Mouse (Mus musculus) kidney, adult 8-10 months (tissue): ENCODE measurements at regions not wholly inside any gene's neighbourhood (a gene's known extent, or its start where the extent isn't known, plus 50 kb on each side); places are given as distances from the start of the nearest gene placed in this dataset.

Experiments
- DNase-seq, 2 experiments: peaks; one replicate each; pipeline ENCODE4 v3.0.0; 2022

- DNase-seq: no peak
These were observed 205.2 kb upstream of the Fam92a start for GRCm38 (mm10) chr4:12376797-12377570.

DNA sequence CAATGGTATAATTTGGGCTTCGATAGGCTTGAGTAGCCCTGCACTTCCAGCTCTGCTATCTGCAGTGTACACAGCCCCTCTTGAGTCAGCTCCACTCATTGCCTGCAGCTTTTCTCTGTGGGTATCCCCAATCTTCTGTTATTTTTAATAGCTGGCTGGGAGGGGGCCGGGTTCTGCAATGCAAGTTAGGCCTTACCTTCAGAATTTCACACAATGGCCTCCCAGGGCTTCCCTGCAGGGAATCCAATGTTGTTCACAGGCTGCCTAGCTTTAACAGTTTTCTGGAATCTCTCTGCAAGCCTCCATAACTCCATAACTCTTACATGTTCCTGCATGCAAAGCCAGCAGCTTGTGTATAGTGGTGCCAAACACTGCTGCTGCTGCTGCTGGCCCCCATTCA is 197.7 kb upstream of the Fam92a start:
- no peak for DNase-seq

- no peak for DNase-seq
These were observed 185.3 kb upstream of the Fam92a start for GRCm38 (mm10) chr4:12356992-12357634.

GRCm38 (mm10) chr4:12353337-12353856 is 181.6 kb upstream of the Fam92a start:
- no peak for DNase-seq

DNA sequence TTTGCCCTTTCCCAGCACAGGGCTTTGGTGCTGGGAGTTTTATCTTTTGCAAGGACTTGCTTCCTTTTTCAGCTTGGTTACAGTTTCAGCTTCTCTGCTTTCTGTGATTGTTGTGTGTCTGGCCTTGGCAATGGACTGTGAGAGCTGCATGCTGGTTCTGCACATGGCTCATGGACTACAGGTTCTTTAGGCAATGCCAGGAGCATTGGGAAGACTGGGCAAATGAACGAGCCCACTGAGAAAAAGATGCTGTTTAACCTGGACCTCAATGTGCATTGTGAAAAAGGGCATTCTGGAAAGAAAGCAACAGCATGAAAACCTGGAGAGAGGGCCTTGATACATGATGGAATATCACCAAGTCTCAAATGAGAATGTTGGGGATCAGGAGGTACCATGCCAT is 167.4 kb upstream of the Fam92a start:
- DNase-seq: no peak

DNA sequence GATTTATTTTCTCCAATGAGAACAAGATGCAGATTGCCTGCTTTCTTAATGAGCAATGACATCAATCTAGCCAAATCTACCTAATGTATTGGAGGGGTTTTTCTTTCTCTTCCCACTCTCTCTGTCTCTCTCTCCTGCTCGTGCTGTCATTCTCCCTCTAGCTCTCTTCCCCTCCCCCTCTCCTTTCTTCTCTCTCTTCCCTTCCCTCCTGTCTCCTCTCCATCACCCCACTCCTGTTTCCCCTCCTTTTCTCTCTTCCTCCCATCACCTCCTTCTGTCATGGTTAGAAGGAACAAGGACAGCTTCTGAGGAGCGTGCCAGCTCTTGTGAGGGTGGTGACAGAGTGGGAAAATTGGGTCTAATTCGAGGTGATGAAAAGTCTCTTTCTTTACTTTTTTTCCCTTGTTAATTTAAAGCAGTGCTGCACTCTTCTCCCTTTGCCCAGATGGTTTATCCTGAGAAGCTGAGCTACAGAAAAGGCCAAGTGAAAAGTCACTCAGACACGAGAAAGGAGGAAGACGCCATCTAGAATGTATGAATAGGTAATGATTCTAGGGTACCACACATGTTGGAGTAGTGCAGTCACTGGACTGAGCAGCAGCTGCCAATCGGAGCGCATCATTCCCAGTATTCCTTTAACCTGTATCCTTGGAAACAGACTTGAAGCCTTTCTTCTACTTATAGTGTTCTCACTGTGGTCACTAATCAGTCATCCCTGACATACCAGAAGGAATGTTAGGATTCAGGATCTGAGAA is 163.2 kb upstream of the Fam92a start:
- DNase-seq: no peak

GRCm38 (mm10) chr4:12334429-12334828 is 162.6 kb upstream of the Fam92a start:
- DNase-seq: no peak

- no peak for DNase-seq
These were observed 144.2 kb upstream of the Fam92a start for GRCm38 (mm10) chr4:12316024-12316423.

DNA sequence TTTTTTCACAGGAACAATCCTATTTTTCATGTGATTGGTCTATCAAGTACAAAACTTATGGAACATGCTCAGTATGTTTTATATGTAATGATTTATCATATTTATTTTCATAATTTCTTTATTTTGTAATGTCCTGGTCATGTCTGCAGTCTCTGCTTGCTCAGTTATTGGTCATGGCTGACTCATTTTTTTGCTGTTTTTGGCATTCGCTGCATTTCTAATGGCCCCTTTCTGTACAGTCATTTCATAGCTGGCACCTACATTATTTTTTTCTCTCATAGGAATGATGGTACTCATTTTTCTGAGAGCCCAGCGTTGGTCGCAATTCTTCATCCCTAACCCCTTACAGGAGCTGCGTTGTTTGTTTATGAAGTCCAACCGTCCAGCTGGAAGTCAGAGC is 136.5 kb upstream of the Fam92a start:
- no peak for DNase-seq

- DNase-seq: no peak
These were observed 135.1 kb upstream of the Fam92a start for GRCm38 (mm10) chr4:12306618-12307565.

GRCm38 (mm10) chr4:12287079-12287686 is 115.4 kb upstream of the Fam92a start:
- no peak for DNase-seq

GRCm38 (mm10) chr4:12286391-12286790 is 114.6 kb upstream of the Fam92a start:
- DNase-seq: no peak

DNA sequence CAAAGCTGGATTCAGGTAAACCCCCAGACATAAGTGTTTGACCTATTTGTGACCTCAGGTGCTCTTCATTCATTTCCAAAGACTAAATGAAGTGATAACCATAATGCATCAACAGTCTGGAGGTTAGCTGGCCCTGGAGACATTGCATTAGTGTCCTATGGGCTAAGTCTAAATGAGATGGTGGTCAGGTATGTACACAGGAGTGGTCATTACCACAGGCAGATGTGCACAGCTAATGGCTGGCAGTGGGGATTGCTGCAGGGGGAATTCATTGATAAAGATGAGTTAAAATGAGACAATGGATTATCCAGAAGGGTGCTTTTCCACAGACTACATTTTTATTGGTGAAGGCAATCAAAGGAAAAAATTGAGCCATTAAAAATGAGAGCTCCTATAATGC is 114.2 kb upstream of the Fam92a start:
- no peak for DNase-seq

- DNase-seq: no peak
These were observed 106.1 kb upstream of the Fam92a start for GRCm38 (mm10) chr4:12277949-12278348.

- DNase-seq: no peak
These were observed 101.6 kb upstream of the Fam92a start for GRCm38 (mm10) chr4:12273369-12273768.

- DNase-seq: no peak
These were observed 101.1 kb upstream of the Fam92a start for GRCm38 (mm10) chr4:12272914-12273313.

DNA sequence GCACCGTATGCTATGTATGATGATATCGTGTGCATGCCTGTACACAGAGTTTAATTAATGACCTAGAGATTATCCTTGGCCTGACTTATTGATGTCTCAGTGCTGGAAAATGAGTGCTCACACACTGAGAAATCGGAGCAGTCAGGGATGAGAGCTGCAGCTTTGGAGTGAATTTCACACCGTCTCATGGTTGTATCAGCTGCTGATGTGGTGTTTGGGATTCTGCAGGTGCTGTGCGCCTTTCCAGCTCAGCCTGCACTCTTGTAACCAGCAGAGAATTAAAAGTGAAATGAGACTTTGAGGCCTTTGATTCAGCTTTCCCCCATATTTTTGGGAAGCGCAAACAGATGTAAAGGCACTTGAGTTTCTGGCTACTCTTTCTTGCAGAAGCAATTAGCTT is 100.6 kb upstream of the Fam92a start:
- no peak for DNase-seq

DNA sequence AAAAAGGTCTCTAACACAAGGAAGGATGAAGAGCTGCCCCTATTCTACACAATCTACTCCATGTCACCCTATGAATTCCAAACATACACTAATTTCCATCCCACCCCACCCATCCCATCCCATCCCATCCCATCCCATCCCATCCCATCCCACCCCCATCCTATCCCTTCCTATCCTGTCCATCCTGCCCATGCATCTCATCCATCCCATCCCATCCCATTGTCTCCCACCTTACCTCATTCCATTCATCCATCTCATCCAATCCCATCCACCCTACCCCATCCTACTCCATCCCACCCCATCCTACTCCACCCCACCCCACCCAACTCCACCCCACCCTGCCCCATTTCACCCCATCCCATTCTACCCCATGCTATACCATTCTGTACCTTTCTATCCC is 91.9 kb upstream of the Fam92a start:
- no peak for DNase-seq

DNA sequence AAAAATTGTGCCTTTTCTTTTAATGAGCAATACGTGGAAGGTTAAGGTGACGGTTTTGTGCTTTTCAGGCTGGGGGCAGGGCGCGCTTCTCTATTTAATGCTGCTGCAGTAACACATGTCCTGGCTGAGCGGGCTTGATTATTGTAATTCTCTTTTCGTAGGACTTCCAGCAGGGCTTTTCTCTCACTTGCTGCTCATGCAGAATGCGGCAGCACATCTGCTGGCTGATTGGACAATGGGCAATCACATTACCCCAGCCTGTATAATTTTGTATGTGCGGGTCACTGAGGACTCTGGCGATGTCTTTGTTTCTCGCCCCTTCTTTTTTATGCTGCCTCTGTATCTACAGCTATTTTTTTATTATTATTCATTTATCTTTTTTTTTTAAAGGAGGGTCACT is 91.4 kb upstream of the Fam92a start:
- DNase-seq: no peak

DNA sequence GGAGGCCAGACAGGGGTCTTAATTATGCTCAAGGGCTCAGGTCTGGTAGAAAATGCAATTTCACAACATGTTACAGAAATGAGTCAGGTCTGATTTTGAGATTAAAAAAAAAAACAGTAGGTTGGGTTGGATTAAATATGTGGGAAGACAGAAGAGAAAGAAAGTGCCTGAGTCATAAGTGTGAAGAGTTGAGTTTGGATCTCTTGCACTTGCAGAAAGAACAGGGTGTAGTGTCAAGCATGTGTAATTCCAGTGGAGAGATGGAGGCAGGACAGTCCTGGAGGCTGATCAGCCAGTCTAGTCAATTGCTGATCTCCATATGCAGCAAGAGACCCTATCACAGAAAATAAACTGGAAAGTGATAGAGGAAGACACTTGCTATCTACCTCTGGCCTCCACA is 76.2 kb upstream of the Fam92a start:
- DNase-seq: no peak

DNA sequence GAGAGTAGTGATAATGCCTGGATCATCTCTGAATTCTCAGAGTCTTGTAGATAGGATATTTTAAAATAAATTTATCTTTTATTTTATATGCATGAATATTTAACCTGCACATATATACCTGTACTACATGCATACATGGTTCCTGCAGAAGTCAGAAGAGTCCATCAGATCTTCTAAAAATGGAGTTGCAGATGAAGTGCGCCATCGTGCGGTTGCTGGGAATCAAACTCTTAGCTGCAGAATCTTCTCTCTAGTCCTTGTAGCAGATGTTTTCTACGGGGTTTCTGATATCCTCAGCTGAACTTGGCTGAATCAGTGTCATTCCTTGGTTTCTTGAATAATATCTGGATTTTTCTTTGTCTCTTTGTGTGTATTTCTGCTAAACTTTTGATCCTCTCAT is 74.8 kb upstream of the Fam92a start:
- DNase-seq: no peak

DNA sequence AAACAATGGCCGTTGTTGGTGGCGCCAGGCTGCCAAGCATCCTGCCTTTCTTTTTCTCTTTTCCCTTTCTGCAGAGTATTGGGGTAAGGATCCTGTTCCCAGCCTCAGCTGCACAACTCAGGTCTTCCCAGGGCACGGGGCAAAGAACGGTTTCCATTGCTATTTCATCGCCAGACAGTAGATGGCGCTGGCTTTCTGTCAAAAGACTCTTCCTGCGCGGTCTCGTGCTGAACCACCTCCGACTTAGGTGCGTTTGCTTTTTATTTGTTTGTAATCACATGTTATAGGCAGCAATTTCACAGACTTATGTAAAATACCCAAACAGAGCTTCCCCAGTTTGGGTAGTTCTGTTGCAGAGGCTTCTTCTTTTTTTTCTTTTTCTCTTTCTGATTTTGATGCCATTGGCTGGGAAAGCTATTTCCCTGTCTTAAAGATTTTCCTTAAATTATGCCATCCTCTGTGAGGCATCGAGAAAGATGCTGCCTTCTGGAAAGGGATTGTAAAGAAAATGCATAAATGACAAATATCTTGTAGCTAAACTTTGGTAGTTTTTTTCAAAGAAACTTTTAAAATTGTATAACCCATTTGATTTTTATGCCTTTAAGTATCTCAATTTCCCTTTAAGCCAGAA is 69.2 kb upstream of the Fam92a start:
- peak; percentile 18 to 55 for DNase-seq
